Mouse (Mus musculus) hindbrain, postnatal 0 days (tissue): Measurements from ENCODE around the gene Magi2. TPM values are rescaled to one million over a fixed set of nuclear protein-coding genes. Genes with fewer than 3 reads are reported as not detected.
A peak's percentile ranks its signal among the peaks of the same experiment; 100 is the strongest.

Experiments used
- ATAC-seq: fragments of 200-750 bp; cut with Nextera tagmentation; 2 replicates; pipeline ENCODE4 v1.8.0; 2017; ENCODE audit warnings: mild to moderate bottlenecking, moderate TSS enrichment, moderate library complexity
- DNase-seq: peaks from one replicate; pipeline ENCODE4 v3.0.0-alpha.2; 2015; ENCODE audit warnings: low spot score
- H3K27ac ChIP-seq: fragments of 300-500 bp; sonication (generic); 2 replicates; pipeline ENCODE4 v1.5.1; 2014; ENCODE audit warnings: mild to moderate bottlenecking
- H3K27me3 ChIP-seq: fragments of 300-500 bp; sonication (generic); 2 replicates; pipeline ENCODE4 v1.6.1; 2014; ENCODE audit warnings: low read length, mixed read lengths; ENCODE audit not compliant: insufficient read depth
- H3K36me3 ChIP-seq: fragments of 300-500 bp; sonication (generic); 2 replicates; pipeline ENCODE4 v1.6.1; 2014; ENCODE audit warnings: low read length, mixed read lengths; ENCODE audit not compliant: insufficient read depth
- H3K4me1 ChIP-seq: fragments of 300-500 bp; sonication (generic); 2 replicates; pipeline ENCODE4 v1.6.1; 2014; ENCODE audit warnings: antibody characterized with exemption, low read length, mixed read lengths; ENCODE audit not compliant: insufficient read depth
- H3K4me2 ChIP-seq: fragments of 300-500 bp; sonication (generic); 2 replicates; pipeline ENCODE4 v1.6.1; 2014; ENCODE audit warnings: low read depth, mild to moderate bottlenecking, low read length, moderate library complexity, mixed read lengths
- H3K4me3 ChIP-seq: fragments of 300-500 bp; sonication (generic); 2 replicates; pipeline ENCODE4 v1.5.1; 2014; ENCODE audit warnings: low read length
- H3K9ac ChIP-seq: fragments of 300-500 bp; sonication (generic); replicated peaks from 2 replicates; pipeline ENCODE4 v1.6.1; 2014; ENCODE audit warnings: mild to moderate bottlenecking, low read length, moderate library complexity, mixed read lengths
- H3K9me3 ChIP-seq: fragments of 300-500 bp; sonication (generic); 2 replicates; pipeline ENCODE4 v1.6.1; 2016; ENCODE audit warnings: low read length, mixed read lengths
- CTCF ChIP-seq: IDR thresholded peaks from 2 replicates; pipeline ENCODE4 v1.5.1; 2016; ENCODE audit warnings: antibody characterized with exemption, control low read depth, low read depth
- WGBS: fragments of 180-500 bp; shearing (Covaris S2); extraction: QIAGEN DNeasy Blood & Tissue Kit; methylation state at CpG from one replicate; pipeline ENCODE4 v1.1.7; 2014; 5-methylcytosine and 5-hydroxymethylcytosine counted together
- polyA plus RNA-seq: library from polyadenylated mRNA; unstranded; fragments of >200 nt; fragmentation: Nextera tagmentation; extraction: Ambion mirVana; gene quantifications from 2 replicates; pipeline ENCODE4 v1.2.1, GENCODE M21; 2015
- total RNA-seq: library from RNA; depleted of rRNA; stranded (reverse); fragments of >200 nt; gene quantifications from 2 replicates; pipeline ENCODE4 v1.2.3, GENCODE M21; 2014

The Magi2 gene
- total and polyA plus RNA-seq, 2 experiments from 2014 or later, result 17.3 to 45.5 TPM

GRCm38 (mm10) chr5:20559378-20559777 lies 1332.5 kb downstream of the Magi2 start:
- TF ChIP-seq CTCF, result no peak
- Histone ChIP-seq H3K4me3 (no peak overlapping the region), H3K9me3 (no peaks in the 10 kb centered on the region), H3K27me3 (no peaks in the 10 kb centered on the region), H3K4me2 (no peak overlapping the region), H3K4me1 (no peaks in the 10 kb centered on the region), H3K9ac (no peak overlapping the region), H3K27ac (no peak overlapping the region), H3K36me3 (no peaks in the 10 kb centered on the region; the same call in 1 of the 2 replicates)
- ATAC-seq, result no peak
- DNase-seq, result no peak
- 83% methylated on average over 2 of the region's 2 CpGs for WGBS

- Histone ChIP-seq H3K27ac (no peak overlapping the region), H3K4me1 (no peaks in the 10 kb centered on the region), H3K27me3 (no peaks in the 10 kb centered on the region), H3K4me2 (no peak overlapping the region), H3K4me3 (no peak overlapping the region), H3K9ac (no peak overlapping the region), H3K9me3 (no peaks in the 10 kb centered on the region), H3K36me3 (no peaks in the 10 kb centered on the region; the same call in 1 of the 2 replicates)
- 40% methylated on average over 4 of the region's 4 CpGs for WGBS
- ATAC-seq (0 out of 2 replicates have a peak, but pooled peaks have one; percentile 55), DNase-seq (peak; percentile 15)
- TF ChIP-seq CTCF, result no peak
Observed at GRCm38 (mm10) chr5:20559821-20560220, 1333.0 kb downstream of the Magi2 start.

GRCm38 (mm10) chr5:20568421-20568820 lies 1341.6 kb downstream of the Magi2 start:
- no peak for DNase-seq
- H3K27me3 ChIP-seq, result no peaks in the 10 kb centered on the region
- WGBS, result 84% methylated on average over 6 of the region's 6 CpGs
- no peak overlapping the region for H3K4me2 ChIP-seq
- ATAC-seq, result no peak
- no peak overlapping the region for H3K27ac ChIP-seq
- no peak overlapping the region for H3K4me3 ChIP-seq
- H3K36me3 ChIP-seq, result no peaks in the 10 kb centered on the region
- no peaks in the 10 kb centered on the region for H3K4me1 ChIP-seq
- H3K9ac ChIP-seq, result no peak overlapping the region
- no peak for TF ChIP-seq CTCF
- H3K9me3 ChIP-seq, result no peaks in the 10 kb centered on the region

- Histone ChIP-seq H3K4me2 (no peak overlapping the region), H3K27ac (no peak overlapping the region), H3K4me1 (no peaks in the 10 kb centered on the region), H3K9ac (no peak overlapping the region), H3K27me3 (no peaks in the 10 kb centered on the region), H3K4me3 (no peak overlapping the region), H3K9me3 (no peaks in the 10 kb centered on the region), H3K36me3 (no peaks in the 10 kb centered on the region)
- DNase-seq (no peak), ATAC-seq (no peak)
- WGBS, result 99% methylated on average over 7 of the region's 7 CpGs
- no peak for TF ChIP-seq CTCF
Observed at GRCm38 (mm10) chr5:20568966-20569365, 1342.1 kb downstream of the Magi2 start.

GRCm38 (mm10) chr5:20574816-20575215 lies 1348.0 kb downstream of the Magi2 start:
- WGBS, result 47% methylated on average over 2 of the region's 2 CpGs
- Histone ChIP-seq H3K4me3 (no peak overlapping the region), H3K27me3 (no peaks in the 10 kb centered on the region)

GRCm38 (mm10) chr5:20575798-20576197 lies 1349.0 kb downstream of the Magi2 start:
- Histone ChIP-seq H3K4me3 (no peak overlapping the region), H3K4me1 (no peaks in the 10 kb centered on the region), H3K4me2 (no peak overlapping the region), H3K36me3 (no peaks in the 10 kb centered on the region), H3K27ac (no peak overlapping the region), H3K27me3 (no peaks in the 10 kb centered on the region), H3K9me3 (no peaks in the 10 kb centered on the region), H3K9ac (no peak overlapping the region)
- ATAC-seq (no peak), DNase-seq (no peak)
- TF ChIP-seq CTCF, result no peak
- 21% methylated on average over 3 of the region's 3 CpGs for WGBS

More at GRCm38 (mm10) chr5:20574816-20575215, 1348.0 kb downstream of the Magi2 start:
- Histone ChIP-seq H3K36me3 (no peaks in the 10 kb centered on the region), H3K27ac (no peak overlapping the region), H3K4me1 (no peaks in the 10 kb centered on the region), H3K9me3 (no peaks in the 10 kb centered on the region), H3K4me2 (no peak overlapping the region), H3K9ac (no peak overlapping the region)
- ATAC-seq, result no peak
- DNase-seq, result no peak
- TF ChIP-seq CTCF, result no peak

GRCm38 (mm10) chr5:20576266-20576665 lies 1349.4 kb downstream of the Magi2 start:
- H3K9me3 ChIP-seq, result no peaks in the 10 kb centered on the region
- no peaks in the 10 kb centered on the region for H3K27me3 ChIP-seq
- no peak overlapping the region for H3K9ac ChIP-seq
- H3K4me2 ChIP-seq, result no peak overlapping the region
- no peak overlapping the region for H3K4me3 ChIP-seq
- no peaks in the 10 kb centered on the region for H3K36me3 ChIP-seq
- H3K4me1 ChIP-seq, result no peaks in the 10 kb centered on the region
- DNase-seq (no peak), ATAC-seq (no peak)
- no peak for TF ChIP-seq CTCF
- H3K27ac ChIP-seq, result no peak overlapping the region
